Mouse (Mus musculus): ENCODE data around the gene Rusc2. TPM values are rescaled to one million over a fixed set of nuclear protein-coding genes. Genes with fewer than 3 reads are reported as not detected.

The Rusc2 gene
- total RNA-seq (2022) = 10 to 100 TPM; 38.8 to 46.9 (median 43.2) TPM

DNA sequence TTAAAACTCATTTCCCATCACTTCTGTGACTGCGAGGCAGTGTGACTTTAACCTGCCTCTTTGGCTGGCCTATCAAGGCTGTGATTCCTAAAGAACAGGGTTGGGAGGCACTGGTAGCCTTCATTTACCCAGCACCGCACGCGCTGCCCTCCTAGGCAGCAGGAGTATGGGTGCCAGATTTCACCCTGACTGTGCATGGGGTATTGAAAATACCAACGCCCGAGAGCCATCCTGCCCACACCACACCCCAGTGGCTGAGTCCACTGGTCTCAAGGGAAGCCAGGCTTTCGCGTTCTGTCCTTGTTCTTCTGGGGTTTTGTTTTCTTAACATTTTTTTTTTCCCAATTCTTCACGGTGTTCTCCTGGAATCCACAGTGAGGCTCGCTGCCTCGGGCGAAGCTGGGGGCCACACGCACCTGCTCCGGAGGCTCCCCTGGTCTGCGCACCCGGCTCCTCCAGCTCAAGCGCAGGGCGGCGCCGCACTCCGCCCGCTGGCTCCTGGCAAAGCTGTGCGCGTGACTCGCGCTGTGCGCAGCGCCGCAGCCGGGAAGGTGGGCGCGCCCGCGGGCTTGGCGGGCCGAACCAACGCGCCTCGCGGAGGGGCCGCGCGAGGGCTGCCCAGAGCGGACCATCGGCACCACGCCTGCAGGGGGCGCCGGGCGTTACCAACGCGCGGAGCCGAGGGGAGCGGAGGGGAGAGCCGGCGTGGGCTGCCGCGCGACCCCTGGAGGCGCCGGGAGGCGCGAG, at the start of gene Rusc2:
TSS of gene Rusc2 (plus strand) at position 572 of the 747 bp plus-strand sequence.
- DNase-seq = peak; percentile 85

DNA sequence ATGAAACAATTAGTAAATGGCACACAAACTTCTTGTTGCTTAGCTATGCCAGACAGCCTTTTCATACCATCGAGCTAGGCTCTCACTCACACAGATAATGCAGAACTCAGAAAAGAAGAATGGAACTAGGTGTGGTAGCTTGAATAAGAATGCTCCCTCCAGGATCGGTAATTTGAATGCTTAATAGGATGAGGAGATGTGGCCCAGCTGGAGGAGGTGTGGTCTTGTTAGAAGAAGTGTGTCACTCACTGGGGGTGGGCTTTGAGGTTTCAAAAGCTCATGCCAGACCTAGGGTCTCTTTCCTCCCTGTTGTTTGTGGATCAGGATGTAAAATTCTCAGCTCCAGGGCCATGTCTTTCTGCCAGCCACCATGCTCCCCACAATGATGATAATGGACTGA, 47.0 kb upstream of the Rusc2 start:
- DNase-seq = no peak

DNA sequence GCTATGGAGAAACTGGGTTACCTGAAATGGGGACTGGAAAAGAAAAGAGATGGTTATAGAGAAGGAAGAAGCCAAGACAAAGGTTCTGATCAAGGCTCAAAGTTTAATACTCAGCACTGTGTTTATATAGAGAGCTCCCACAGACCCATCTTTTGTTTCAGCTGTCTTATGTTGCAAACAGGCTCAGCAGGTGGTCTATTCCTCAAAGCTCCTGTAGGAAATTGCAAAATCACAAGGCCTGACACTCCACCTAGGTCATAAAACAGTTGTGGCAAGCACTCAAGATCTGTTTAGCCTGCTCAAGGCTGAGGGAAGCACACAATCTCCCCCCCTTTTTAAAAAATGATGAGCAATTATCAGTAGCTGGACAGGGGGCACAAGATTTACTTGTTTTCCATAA, 45.6 kb upstream of the Rusc2 start:
- no peak for DNase-seq

- peak; percentile 34 for DNase-seq
These were observed 41.5 kb upstream of the Rusc2 start for GRCm38 (mm10) chr4:43340096-43340804.

GRCm38 (mm10) chr4:43341276-43341891, 40.4 kb upstream of the Rusc2 start:
- DNase-seq = no peak

GRCm38 (mm10) chr4:43342443-43342842, 39.3 kb upstream of the Rusc2 start:
- DNase-seq = no peak

DNA sequence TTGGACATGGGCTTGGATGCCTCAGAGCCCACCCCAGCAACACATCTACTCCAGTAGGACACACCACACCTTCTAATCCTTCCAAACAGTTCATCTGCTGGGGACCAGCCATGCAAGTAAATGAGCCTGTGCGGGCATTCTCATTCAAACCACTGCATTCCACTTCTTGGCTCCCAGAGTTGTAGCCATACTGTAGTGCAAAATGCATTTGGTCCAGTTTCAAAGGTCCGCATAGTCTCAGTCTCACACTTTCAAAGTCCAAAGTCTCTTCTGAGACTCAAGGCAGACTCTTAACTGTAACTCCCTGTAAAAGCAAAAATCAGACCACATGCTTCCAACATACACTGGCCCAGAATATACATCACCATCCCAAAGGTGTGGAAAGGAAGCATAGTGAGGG, 36.8 kb upstream of the Rusc2 start:
- DNase-seq = no peak

DNA sequence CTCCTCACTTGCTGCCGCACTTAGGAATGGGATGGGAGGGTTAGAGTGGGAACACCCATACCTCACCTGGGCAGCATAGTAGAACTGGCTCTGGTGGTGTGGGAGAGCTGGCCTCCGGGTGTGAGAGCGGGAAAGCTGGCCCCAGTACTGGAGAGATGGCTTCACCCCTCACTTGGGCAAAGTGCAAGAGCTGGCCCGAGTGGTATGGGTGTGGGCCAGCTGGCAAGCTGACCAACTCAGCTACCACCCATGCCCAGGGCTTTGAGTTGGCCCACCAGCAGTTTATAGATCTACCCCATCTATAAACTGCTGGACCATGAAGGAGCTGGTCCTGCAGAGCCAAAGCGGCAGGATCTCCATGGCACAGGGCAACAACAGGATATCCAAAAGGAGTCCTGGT, 32.6 kb upstream of the Rusc2 start:
- DNase-seq = no peak

DNA sequence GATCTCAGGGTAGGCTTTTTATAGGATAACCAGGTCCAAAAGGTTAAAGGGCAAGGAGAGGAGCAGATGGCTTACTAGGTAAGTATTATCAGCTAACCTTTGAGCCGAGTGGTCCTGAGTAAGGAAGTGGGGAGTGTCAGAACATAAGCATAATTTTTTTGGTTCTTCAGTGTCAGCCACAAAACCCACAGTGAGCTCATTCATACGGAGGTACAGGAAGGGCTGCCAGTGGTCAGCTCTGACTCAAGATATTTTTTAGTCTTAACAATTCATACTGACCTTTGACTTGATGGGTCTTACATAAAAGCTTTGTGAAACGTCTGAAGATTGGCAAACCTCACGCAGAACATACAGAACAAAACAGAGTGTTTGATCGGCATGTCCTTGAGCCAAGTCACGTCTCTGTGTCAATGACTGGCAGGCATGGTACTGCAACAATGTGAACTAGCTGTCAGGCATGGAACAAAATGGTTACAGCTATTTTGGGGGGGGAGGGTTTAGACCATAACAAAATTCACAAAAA, 31.7 kb upstream of the Rusc2 start:
- no peak for DNase-seq

DNA sequence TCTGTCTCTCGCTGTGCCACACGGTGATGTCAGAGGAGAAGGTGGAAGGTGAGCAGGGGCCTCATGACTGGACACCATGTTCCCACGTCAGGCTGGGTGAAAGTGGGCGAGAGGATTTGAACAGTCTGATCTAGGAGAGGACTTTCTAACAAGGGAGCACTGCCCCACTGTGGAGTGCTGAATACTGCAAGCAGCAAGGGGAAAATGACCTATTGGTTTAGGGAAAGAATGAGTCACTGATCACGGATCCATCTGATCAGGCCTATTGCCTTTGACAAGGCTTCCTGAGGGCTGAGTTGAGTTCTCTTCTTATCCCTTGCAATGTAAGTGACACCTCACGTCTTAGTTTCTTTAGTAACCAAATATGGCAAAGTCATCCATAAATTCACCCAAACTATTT, 28.1 kb upstream of the Rusc2 start:
- no peak for DNase-seq

- DNase-seq = no peak
These were observed 16.7 kb upstream of the Rusc2 start for GRCm38 (mm10) chr4:43364914-43365560.

GRCm38 (mm10) chr4:43367295-43367694, 14.5 kb upstream of the Rusc2 start:
- no peak for DNase-seq

GRCm38 (mm10) chr4:43367787-43368186, 14.0 kb upstream of the Rusc2 start:
- no peak for DNase-seq

DNA sequence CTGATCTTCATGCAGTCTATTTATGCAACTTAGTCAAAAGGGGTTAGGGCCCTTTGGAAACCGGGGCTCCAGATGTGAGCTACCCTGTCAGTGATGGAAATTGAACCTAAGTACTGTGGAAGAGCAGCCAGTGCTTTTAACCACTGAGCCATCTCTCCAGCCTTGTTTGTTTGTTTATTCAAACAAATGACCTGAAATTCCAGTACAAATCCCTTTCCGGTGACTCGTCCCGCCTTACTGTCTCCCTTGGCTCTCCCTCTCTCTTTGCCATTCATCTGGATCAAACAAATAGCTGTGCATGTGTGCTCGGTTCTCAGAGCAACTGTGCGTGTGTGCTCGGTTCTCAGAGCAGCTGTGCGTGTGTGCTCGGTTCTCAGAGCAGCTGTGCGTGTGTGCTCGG, 10.4 kb upstream of the Rusc2 start:
- DNase-seq = no peak

GRCm38 (mm10) chr4:43372155-43372554, 9.6 kb upstream of the Rusc2 start:
- DNase-seq = no peak

DNA sequence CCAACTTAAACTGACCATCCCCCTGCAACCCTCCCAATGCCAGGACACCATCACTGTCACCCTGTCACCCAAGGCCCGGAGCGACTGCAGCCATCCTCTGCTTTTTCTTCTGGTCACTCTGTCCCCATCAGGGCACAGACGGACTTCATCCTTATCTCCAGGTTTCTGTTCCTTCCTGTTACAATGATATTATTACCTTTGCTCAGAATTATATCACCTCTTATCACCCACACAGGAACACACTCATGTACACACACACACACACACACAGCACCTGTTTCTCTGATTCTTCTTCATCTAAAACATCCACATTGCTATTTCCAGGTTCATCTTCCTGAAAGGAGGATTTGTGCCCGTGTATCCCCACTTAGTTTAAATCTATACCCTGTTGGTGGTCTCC, 7.5 kb upstream of the Rusc2 start:
- DNase-seq = no peak

- DNase-seq = no peak
These were observed 2.2 kb upstream of the Rusc2 start for GRCm38 (mm10) chr4:43379601-43380000.

- DNase-seq = no peak
These were observed 828 bp upstream of the Rusc2 start for GRCm38 (mm10) chr4:43380951-43381350.

DNA sequence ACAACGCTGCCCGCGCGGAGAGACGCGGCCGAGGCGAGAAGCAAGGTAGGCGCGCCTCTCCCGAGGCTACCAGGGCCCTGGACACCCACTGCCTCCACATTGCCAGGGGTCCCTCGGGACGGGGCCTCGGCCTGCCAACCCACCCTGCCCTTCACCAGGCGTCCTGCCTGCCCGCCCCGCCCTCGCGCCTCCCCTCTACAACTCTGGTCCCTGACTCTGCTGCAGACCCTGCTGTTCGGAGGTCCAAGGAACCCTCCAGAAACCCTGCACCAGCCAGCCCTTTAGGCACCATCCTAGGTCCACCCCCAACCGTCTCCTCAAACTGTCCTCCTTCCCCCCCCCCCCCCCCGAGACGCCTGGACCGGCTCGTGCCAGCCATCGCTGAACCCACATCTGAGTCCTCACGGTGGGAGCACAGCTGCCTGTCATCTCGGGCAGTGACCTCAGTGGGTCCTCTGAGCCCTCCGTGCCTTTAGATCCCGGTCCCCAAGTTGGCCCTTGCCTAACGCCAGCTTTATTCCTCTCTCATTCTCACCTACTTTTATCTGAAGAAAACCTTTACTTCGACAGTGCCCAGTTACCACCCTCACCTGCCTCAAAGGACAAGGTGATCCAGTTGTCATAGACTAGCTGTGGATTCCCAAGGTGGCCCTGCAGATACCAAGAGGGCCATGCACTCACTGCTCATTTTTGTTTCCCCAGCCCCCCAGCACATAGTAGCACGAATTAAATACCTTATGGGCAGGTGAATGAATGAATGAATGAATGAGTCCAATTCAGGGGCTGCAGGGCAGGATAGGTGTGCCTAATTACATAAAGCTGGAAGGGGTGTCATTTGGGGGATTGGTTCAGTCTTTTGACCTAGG, 609 bp downstream of the Rusc2 start:
- DNase-seq = no peak

DNA sequence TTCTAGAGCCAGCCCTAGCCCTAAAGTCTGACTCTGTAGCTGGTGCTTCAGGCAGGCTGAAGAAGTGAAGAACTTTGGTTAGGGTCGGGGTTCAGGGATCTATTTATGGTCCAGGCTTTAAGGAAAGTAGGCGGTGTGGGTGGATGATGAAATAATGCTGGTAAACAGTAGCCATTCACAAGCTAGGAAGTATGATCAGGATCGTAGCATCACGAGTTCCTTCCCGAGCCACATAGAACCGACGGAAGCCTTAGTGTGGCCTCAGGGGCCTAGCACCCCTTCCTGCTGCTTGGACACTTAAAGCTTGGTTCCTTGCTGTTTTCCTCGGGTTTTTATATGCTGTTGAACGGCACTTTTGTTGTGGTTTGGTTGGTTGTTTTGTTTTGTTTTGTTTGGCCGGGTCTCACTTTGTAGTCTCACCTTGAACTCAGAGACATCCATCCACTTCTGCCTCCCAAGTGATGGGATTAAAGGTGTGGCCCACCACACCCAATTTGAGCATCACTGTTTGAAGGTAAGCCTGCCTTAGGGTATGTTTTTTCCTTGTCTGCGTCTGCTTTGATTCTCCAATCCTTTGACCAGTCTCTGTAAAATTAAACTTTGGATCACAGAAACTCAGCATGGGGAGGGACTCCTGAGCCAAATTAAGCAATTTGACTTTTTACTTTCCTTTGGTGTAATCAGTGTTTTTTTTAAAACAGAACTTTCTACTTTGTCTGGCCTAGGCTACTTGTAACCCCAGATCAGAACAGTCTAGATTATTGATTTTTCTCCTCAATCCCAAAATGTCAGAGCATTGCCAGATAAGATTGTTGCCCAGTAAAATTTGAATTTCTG, 1.7 kb downstream of the Rusc2 start:
- no peak for DNase-seq

- no peak for DNase-seq
These were observed 2.3 kb downstream of the Rusc2 start for GRCm38 (mm10) chr4:43384083-43384460.
